Mouse (Mus musculus): ENCODE data around the gene Mia.

Gene Mia

DNA sequence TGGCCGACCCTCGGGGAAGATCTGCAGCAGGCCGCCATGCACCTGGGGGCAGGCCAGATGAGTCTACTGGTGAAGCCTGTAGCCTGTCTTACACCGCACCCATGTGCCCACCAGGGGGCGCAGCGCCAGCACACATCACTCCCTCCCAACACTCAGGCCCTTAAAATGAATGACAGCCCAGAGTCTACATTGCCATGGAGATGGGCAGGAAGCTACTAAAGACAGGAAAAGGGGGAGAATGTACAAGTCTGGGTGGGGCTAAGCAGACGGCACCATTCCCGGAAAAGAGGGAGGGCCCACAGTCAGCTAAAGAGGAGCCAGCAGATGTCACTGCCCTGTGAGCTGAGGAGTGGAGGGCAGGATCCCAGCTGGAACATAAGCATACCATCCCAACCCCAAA is 21.1 kb downstream of the Mia start:
- DNase-seq (ENCODE audit: low read depth): peak; percentile 88

DNA sequence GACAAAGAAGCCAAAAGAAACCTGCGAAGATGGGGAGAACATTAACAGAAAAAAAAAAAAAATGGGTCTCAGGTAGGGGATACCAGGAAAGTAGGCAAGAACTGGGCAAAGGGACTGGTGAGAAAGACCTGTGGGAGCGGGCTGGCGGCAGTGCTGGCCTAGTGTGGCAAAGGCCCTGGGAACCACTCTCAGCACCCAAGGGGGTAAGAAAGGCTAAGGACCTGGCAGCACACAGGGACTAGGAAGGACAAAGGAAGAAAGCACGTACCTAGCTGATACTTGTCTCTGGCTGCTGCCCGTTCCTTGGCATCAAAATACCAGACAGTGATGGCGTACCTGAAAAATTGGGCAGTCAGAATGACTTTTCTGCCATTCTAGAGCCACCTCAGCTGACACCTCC is 21.7 kb downstream of the Mia start:
- DNase-seq (ENCODE audit: low read depth): no peak

DNA sequence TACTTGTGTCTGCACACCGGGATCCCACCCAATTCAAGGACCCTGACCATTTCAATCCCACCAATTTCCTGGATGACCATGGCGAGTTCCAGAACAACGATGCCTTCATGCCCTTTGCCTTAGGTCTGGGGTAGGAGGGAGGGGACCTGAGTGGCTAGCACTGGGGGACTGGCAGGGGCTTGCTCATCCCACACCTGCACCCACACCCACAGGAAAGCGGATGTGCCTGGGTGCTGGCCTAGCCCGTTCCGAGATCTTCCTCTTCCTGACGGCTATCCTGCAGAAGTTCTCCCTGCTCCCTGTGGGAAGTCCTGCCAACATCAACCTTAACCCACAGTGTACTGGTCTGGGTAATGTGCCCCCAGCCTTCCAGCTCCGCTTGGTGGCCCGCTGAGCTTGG is 22.8 kb downstream of the Mia start:
- DNase-seq (ENCODE audit: low read depth): no peak

DNA sequence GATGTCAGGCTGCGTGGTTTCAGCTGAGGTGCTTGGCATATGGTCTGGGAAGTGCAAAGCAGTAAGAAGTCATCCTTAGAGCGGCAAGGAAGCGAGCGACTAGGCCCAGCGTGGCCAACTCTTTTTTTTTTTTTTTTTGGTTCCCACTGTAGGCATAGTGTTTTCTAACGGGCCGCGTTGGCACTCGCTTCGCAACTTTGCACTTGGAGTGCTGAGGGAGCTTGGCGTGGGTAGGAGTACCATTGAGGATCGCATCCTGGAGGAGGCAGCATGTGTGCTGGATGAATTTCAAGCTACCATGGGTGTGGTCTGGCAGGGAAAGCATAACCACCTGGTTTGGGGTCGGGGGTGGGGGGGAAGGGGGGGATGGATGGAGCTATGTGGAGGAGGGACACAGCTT is 25.0 kb downstream of the Mia start:
- no peak for DNase-seq (ENCODE audit: low read depth)

DNA sequence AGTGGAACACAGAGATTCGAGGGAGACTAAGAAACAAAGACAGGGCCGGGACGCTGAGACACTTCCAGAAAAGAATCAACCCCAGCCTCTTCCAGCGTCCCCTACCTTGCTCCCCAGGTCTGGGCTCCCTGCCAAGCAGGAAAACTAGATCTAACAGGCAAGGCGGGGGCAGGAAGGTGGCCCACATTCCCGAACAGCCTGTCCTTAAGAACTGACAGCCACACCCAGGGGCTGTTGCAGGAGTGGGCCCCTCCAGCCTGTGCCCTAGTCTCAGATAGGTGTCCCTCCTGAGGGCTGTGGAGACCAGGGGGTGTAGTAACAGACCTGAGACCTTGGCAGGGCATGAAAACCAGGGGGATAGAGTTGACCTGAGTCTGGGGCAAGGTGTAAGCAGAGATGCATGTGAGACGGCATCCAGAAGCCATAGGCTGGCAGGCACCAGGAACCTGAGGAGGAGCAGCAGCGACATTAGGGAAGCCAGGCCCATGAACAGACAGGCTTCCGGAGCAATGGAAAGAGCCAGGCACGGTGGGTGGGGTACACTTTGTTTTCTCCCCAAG is 27.7 kb downstream of the Mia start, which contains the start of gene Cyp2t4:
Gene Cyp2t4 (plus strand): TSS at position 510 of the 560 bp plus-strand sequence.
- no peak for DNase-seq (ENCODE audit: low read depth)

GRCm38 (mm10) chr7:27136410-27136996 is 44.5 kb downstream of the Mia start:
- no peak for DNase-seq (ENCODE audit: low read depth)

- DNase-seq (ENCODE audit: low read depth): no peak
Observed at GRCm38 (mm10) chr7:27133757-27134156, 47.2 kb downstream of the Mia start.

DNA sequence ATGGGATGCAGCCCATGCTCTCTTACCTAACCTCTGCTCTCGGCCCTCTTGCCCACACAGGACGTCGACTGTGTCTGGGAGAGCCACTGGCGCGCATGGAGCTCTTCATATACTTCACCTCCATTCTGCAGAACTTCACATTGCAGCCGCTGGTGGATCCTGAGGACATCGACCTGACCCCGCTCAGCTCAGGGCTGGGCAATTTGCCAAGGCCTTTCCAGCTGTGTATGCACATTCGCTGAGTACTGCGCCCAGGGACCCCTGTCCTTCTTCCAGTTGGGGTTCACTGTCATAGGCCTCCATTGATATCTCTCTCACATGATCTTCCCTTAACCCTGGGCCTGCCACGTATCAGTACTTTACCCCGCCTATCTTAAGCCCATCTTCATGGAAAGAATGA is 47.8 kb downstream of the Mia start:
- DNase-seq (ENCODE audit: low read depth): no peak

DNA sequence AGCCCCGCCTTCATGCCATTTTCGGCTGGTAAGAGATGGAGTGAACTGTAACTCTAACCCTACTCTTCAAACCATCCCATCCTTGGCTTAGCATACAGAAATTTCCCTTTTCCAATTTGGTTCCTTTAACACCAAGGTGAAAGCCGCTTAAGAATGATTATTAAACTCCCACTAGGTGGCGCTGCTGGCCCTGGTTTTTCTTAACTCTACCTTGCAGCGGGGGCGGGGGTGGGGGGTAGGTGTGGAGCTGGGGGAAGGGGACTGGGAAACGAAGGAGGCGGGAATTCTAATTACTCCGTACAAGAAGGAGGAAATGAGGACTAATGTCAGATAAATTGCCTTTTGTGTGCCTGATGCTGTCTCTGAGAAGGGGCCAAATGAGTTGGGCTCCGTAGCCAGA is 48.4 kb downstream of the Mia start:
- DNase-seq (ENCODE audit: low read depth): peak; percentile 71

DNA sequence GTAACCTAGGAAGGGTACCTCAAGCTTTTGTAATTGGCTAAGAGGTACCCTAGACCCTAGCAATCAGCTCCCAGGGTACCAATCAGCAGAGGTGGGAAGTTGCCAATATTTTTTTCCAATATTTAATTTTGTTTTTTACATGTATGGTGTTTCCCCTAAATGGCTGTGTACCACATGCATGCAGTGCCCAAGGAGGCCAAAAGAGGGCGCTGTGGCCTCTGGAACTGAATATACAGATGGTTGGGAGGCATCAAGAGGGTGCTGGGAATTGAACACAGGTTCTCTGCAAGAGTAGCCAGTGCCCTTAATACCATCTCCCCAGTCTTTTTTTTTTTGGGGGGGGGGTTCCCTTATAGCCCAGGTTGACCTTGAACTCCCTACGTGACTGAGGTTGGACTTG is 49.6 kb downstream of the Mia start:
- DNase-seq (ENCODE audit: low read depth): no peak

DNA sequence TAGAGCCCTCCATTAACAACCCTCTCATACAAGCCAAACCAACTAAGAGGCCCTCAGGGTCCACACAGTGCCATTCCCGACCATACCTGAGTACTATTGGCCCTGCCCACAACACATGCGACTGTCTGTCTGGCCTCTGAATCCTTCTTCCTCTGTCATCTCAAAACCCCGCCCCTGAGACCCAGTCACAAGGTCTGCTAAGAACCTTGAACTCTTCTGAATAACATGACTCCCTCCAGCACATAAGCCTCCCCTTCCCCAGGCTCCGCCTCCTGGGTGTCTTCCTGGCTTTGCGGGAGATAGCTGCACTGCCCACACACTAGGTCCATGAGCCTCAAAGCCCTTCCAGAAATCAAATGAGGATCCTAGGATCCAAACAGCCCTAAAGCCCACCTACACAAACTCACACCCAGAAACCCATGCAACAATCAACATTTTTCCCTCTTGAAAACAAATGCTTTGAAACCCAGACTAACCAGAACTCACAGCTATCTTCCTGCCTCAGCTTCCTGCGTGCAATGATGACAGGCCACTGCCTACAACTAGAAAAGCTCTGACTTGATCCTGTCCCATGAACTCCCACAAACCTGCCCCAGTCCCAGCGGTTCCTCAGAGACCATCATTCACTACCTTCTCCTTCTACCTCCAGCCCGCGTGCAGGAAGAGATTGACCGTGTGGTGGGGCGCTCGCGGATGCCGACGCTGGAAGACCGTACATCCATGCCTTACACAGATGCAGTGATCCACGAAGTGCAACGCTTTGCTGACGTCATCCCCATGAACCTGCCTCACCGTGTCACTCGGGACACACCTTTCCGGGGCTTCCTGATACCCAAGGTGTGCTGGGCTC is 50.2 kb downstream of the Mia start:
- DNase-seq (ENCODE audit: low read depth): no peak

- DNase-seq (ENCODE audit: low read depth): no peak
Observed at GRCm38 (mm10) chr7:27129811-27130210, 51.1 kb downstream of the Mia start.
